Mouse (Mus musculus) limb, embryonic 14.5 days (tissue): Measurements from ENCODE around the gene Itpkb. TPM values are rescaled to one million over a fixed set of nuclear protein-coding genes. Genes with fewer than 3 reads are reported as not detected.
A peak's percentile ranks its signal among the peaks of the same experiment; 100 is the strongest.

Experiments used
- ATAC-seq: fragments of 200-750 bp; cut with Nextera tagmentation; 2 replicates; pipeline ENCODE4 v1.8.0; 2017; ENCODE audit warnings: low read depth, moderate number of reproducible peaks, moderate TSS enrichment; ENCODE audit not compliant: low FRiP score
- DNase-seq: peaks from one replicate; pipeline ENCODE4 v3.0.0-alpha.2; 2015; ENCODE audit warnings: low spot score
- H3K27ac ChIP-seq: fragments of 300-500 bp; sonication (generic); replicated peaks from 2 replicates; pipeline ENCODE4 v1.5.1; 2014; ENCODE audit warnings: low read depth, mild to moderate bottlenecking, low read length, moderate library complexity, mixed read lengths
- H3K27me3 ChIP-seq: fragments of 300-500 bp; sonication (generic); 2 replicates; pipeline ENCODE4 v1.6.1; 2014; ENCODE audit warnings: low read length, mixed read lengths; ENCODE audit not compliant: control insufficient read depth, insufficient read depth
- H3K36me3 ChIP-seq: fragments of 300-500 bp; sonication (generic); 2 replicates; pipeline ENCODE4 v1.6.1; 2014; ENCODE audit warnings: mild to moderate bottlenecking, low read length, moderate library complexity, mixed read lengths; ENCODE audit not compliant: control insufficient read depth, insufficient read depth
- H3K4me1 ChIP-seq: fragments of 300-500 bp; sonication (generic); 2 replicates; pipeline ENCODE4 v1.6.1; 2014; ENCODE audit warnings: antibody characterized with exemption, low read length, mixed read lengths; ENCODE audit not compliant: control insufficient read depth, insufficient read depth
- H3K4me2 ChIP-seq: fragments of 300-500 bp; sonication (generic); replicated peaks from 2 replicates; pipeline ENCODE4 v1.6.1; 2014; ENCODE audit warnings: low read depth, mild to moderate bottlenecking, low read length, moderate library complexity; ENCODE audit not compliant: severe bottlenecking
- H3K4me3 ChIP-seq: fragments of 300-500 bp; sonication (generic); replicated peaks from 2 replicates; pipeline ENCODE4 v1.5.1; 2014; ENCODE audit warnings: low read length
- H3K9ac ChIP-seq: fragments of 300-500 bp; sonication (generic); 2 replicates; pipeline ENCODE4 v1.6.1; 2014; ENCODE audit warnings: mild to moderate bottlenecking, low read depth, low read length, moderate library complexity; ENCODE audit not compliant: severe bottlenecking
- H3K9me3 ChIP-seq: fragments of 300-500 bp; sonication (generic); 2 replicates; pipeline ENCODE4 v1.6.1; 2016; ENCODE audit warnings: low read length; ENCODE audit not compliant: control insufficient read depth
- POLR2A ChIP-seq: fragments of 200-500 bp; IDR thresholded peaks from 2 replicates; pipeline ENCODE4 v1.8.0; 2012; ENCODE audit warnings: inconsistent platforms, mild to moderate bottlenecking, moderate library complexity, borderline replicate concordance; ENCODE audit not compliant: insufficient read depth, insufficient read length; ENCODE audit errors: extremely low read depth
- WGBS: fragments of 180-500 bp; shearing (Covaris S2); extraction: QIAGEN DNeasy Blood & Tissue Kit; methylation state at CpG from one replicate; pipeline ENCODE4 v1.1.7; 2014; 5-methylcytosine and 5-hydroxymethylcytosine counted together
- polyA plus RNA-seq, 2 experiments: library from polyadenylated mRNA; depleted of rRNA in 1 of 2; stranded (reverse) in 1 of 2; unstranded in 1 of 2; fragments of >200 nt; fragmentation: Nextera tagmentation in 1 of 2; extraction: Ambion mirVana in 1 of 2; gene quantifications; 2 replicates each; pipeline versions ENCODE4 v1.2.1 to v1.2.3; 2012 to 2014

Itpkb gene
- polyA plus RNA-seq, 2 experiments: 8.4 to 16.2 TPM

- H3K27me3 ChIP-seq: no peaks in the 10 kb centered on the region
- peaks cover 11% of the 10 kb centered on the region for H3K4me1 ChIP-seq
- ATAC-seq (no peak), DNase-seq (no peak)
- no peak overlapping the region for H3K4me2 ChIP-seq
- 55% methylated on average over 8 of the region's 8 CpGs for WGBS
- no peak for TF ChIP-seq POLR2A
- H3K27ac ChIP-seq: no peak overlapping the region
- no peak overlapping the region for H3K4me3 ChIP-seq
- no peaks in the 10 kb centered on the region for H3K9me3 ChIP-seq
- no peaks in the 10 kb centered on the region for H3K36me3 ChIP-seq
- no peak overlapping the region for H3K9ac ChIP-seq
Measured at GRCm38 (mm10) chr1:180382358-180382757, 52.1 kb downstream of the Itpkb start.

- Histone ChIP-seq H3K4me3 (no peak overlapping the region), H3K27ac (no peak overlapping the region), H3K4me1 (peaks cover 18% of the 10 kb centered on the region), H3K4me2 (no peak overlapping the region), H3K9me3 (no peaks in the 10 kb centered on the region), H3K36me3 (no peaks in the 10 kb centered on the region), H3K9ac (no peak overlapping the region), H3K27me3 (no peaks in the 10 kb centered on the region)
- TF ChIP-seq POLR2A: no peak
- ATAC-seq (no peak), DNase-seq (no peak)
- 97% methylated on average over 8 of the region's 8 CpGs for WGBS
Measured at GRCm38 (mm10) chr1:180383884-180384283, 53.6 kb downstream of the Itpkb start.

DNA sequence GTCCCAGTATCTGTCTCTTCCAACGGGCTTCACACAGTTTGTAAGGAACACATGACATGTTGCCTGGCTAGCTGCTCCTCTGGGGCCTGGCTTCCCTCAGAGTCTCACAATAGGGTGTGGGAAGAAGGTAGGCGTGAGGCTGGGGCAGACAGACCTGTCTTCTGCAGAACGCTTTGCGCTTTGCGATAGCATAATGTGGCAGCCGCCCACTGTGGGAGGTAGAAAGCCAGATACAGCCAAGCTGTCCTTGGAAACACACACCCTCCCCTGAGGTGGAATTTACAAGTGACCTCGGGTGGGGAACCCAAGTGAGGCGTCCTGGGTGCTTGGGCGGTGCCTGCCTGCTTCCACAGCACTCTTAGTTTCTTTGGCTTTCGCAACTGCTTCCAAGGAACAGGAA, 54.2 kb downstream of the Itpkb start:
- no peak for DNase-seq
- Histone ChIP-seq H3K4me3 (no peak overlapping the region), H3K36me3 (no peaks in the 10 kb centered on the region), H3K27me3 (no peaks in the 10 kb centered on the region), H3K27ac (no peak overlapping the region), H3K4me1 (peaks cover 18% of the 10 kb centered on the region), H3K9ac (no peak overlapping the region), H3K4me2 (no peak overlapping the region), H3K9me3 (no peaks in the 10 kb centered on the region)
- ATAC-seq: no peak
- no peak for TF ChIP-seq POLR2A
- WGBS: 69% methylated on average over 10 of the region's 10 CpGs

DNA sequence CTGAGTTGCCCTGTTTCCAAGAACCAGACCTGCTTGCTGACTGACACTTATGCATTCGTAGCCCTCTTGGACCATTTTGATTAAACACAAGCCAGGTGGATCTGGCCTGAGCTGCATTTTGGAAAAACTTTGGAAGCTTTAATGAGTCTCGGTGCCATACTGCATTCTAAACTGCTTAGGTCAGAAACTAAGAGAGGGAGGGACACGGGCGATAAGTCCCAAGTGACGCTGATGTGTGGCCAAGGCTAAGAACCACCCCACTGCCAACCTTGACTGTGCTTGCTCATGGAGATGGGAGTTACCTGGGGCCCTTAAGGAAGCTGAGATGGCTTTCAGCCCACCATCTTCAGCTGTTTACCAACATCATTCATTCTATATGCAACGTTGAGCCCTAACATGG, 55.0 kb downstream of the Itpkb start:
- H3K27me3 ChIP-seq: no peaks in the 10 kb centered on the region
- 63% methylated on average over 6 of the region's 6 CpGs for WGBS
- DNase-seq (no peak), ATAC-seq (no peak)
- no peak for TF ChIP-seq POLR2A
- no peak overlapping the region for H3K27ac ChIP-seq
- H3K9ac ChIP-seq: no peak overlapping the region
- no peak overlapping the region for H3K4me2 ChIP-seq
- peaks cover 18% of the 10 kb centered on the region for H3K4me1 ChIP-seq
- peaks cover under 1% of the 10 kb centered on the region; the same call in 1 of the 2 replicates for H3K36me3 ChIP-seq
- no peaks in the 10 kb centered on the region for H3K9me3 ChIP-seq
- H3K4me3 ChIP-seq: no peak overlapping the region

- no peaks in the 10 kb centered on the region for H3K9me3 ChIP-seq
- ATAC-seq (peak; percentile 98), DNase-seq (peak; percentile 97)
- 2% methylated on average over 27 of the region's 27 CpGs for WGBS
- peaks cover 2% of the 10 kb centered on the region; the same call in 1 of the 2 replicates for H3K36me3 ChIP-seq
- peak overlapping the region; percentile 71 for H3K4me2 ChIP-seq
- peak overlapping the region; percentile 36 for H3K9ac ChIP-seq
- peak overlapping the region; percentile 33 for H3K4me3 ChIP-seq
- H3K27me3 ChIP-seq: no peaks in the 10 kb centered on the region
- peak overlapping the region; percentile 90 for H3K27ac ChIP-seq
- peaks cover 20% of the 10 kb centered on the region for H3K4me1 ChIP-seq
- peak; percentile 49; the same call in 1 of the 2 replicates for TF ChIP-seq POLR2A
Measured at GRCm38 (mm10) chr1:180386951-180387749, 56.9 kb downstream of the Itpkb start.
